Mouse (Mus musculus) inflammation-experienced regulatory T-cells, adult 6 months (primary cell): ENCODE measurements around the gene a. TPM values are rescaled to one million over a fixed set of nuclear protein-coding genes. Genes with fewer than 3 reads are reported as not detected.
"Not testable (repeated sequence)": the region's sequence is repeated elsewhere in the genome, so short reads cannot be mapped to it uniquely, and the experiment has no call there.

Experiments
- ATAC-seq: one replicate; pipeline ENCODE4 v1.8.0; 2017
- polyA plus RNA-seq, 3 experiments: library from polyadenylated mRNA; unstranded; fragments of 100-300 nt; shearing (Covaris generic); gene quantifications; one replicate each; pipeline ENCODE4 v1.2.1; 2017

Gene a
- polyA plus RNA-seq, 3 experiments from 2014 or later, result not detected

- ATAC-seq, result no peak
These were observed 135.6 kb downstream of the a start for GRCm38 (mm10) chr2:154926843-154927242.

GRCm38 (mm10) chr2:154928298-154928697, 137.1 kb downstream of the a start:
- ATAC-seq, result no peak

GRCm38 (mm10) chr2:154933884-154934283, 142.7 kb downstream of the a start:
- no peak for ATAC-seq

- ATAC-seq, result no peak
These were observed 144.9 kb downstream of the a start for GRCm38 (mm10) chr2:154936106-154936505.

- no peak for ATAC-seq
These were observed 145.4 kb downstream of the a start for GRCm38 (mm10) chr2:154936536-154937155.

GRCm38 (mm10) chr2:154937547-154938390, 146.6 kb downstream of the a start:
- ATAC-seq, result no peak

GRCm38 (mm10) chr2:154941952-154942351, 150.8 kb downstream of the a start:
- ATAC-seq, result no peak

- ATAC-seq, result no peak
These were observed 151.3 kb downstream of the a start for GRCm38 (mm10) chr2:154942546-154942945.

- ATAC-seq, result no peak
These were observed 151.9 kb downstream of the a start for GRCm38 (mm10) chr2:154943101-154943500.

GRCm38 (mm10) chr2:154946921-154947320, 155.7 kb downstream of the a start:
- no peak for ATAC-seq

- no peak for ATAC-seq
These were observed 158.2 kb downstream of the a start for GRCm38 (mm10) chr2:154949352-154949751.

- ATAC-seq, result no peak
These were observed 158.7 kb downstream of the a start for GRCm38 (mm10) chr2:154949877-154950276.

GRCm38 (mm10) chr2:154950601-154951000, 159.4 kb downstream of the a start:
- ATAC-seq, result no peak

- ATAC-seq, result no peak
These were observed 168.3 kb downstream of the a start for GRCm38 (mm10) chr2:154959486-154959885.

- no peak for ATAC-seq
These were observed 168.7 kb downstream of the a start for GRCm38 (mm10) chr2:154959909-154960308.

- ATAC-seq, result no peak
These were observed 172.0 kb downstream of the a start for GRCm38 (mm10) chr2:154963176-154963575.

- ATAC-seq, result not testable (repeated sequence)
These were observed 178.7 kb downstream of the a start for GRCm38 (mm10) chr2:154969740-154970397.

- ATAC-seq, result no peak
These were observed 180.9 kb downstream of the a start for GRCm38 (mm10) chr2:154971919-154972692.

- no peak for ATAC-seq
These were observed 181.8 kb downstream of the a start for GRCm38 (mm10) chr2:154972981-154973380.

GRCm38 (mm10) chr2:154986609-154987008, 195.4 kb downstream of the a start:
- no peak for ATAC-seq

- peak; percentile 70 for ATAC-seq
These were observed 200.2 kb downstream of the a start for GRCm38 (mm10) chr2:154991411-154991810.

- no peak for ATAC-seq
These were observed 200.9 kb downstream of the a start for GRCm38 (mm10) chr2:154992083-154992482.

- ATAC-seq, result no peak
These were observed 214.3 kb downstream of the a start for GRCm38 (mm10) chr2:155005491-155005890.
